11 mouse cellular contexts compared by ENCODE assay signal in genomic region chr1:59166232-59166905, GRCm38 (mm10).
"Had no signal": no experiment of that assay in that cellular context is flagged by ENCODE, and none has a peak within 500 bp of the region (broad histone marks: within the 10 kb centered on the region; RNA-seq: fewer than 3 reads in every experiment).

No protein-coding gene starts in this region.

- H3K4me3 ChIP-seq: limb, embryonic 15.5 days; midbrain, embryonic 12.5 days had no signal

- H3K4me2 ChIP-seq: limb, embryonic 15.5 days; midbrain, embryonic 12.5 days had no signal

- H3K27me3 ChIP-seq: limb, embryonic 15.5 days had no signal

- ATAC-seq: hindbrain, embryonic 16.5 days; inflammation-experienced regulatory T-cells, adult 6 months; midbrain, embryonic 16.5 days had no signal

- DNase-seq: left cerebral cortex, postnatal 4 days; lung, adult 18-20 months; right cerebral cortex, postnatal 14 days; thymus, adult 18-20 months; thymus, postnatal 14 days had no signal

- H3K9me3 ChIP-seq: limb, embryonic 15.5 days; midbrain, embryonic 12.5 days had no signal

- H3K9ac ChIP-seq: limb, embryonic 15.5 days; liver, embryonic 14.5 days; midbrain, embryonic 12.5 days had no signal

- H3K27ac ChIP-seq: limb, embryonic 15.5 days; liver, embryonic 14.5 days; midbrain, embryonic 12.5 days had no signal
